Mouse (Mus musculus) CD4-positive, CD25-positive, alpha-beta regulatory T cell, adult 4 months (primary cell): Measurements from ENCODE around the gene Ahdc1. TPM values are rescaled to one million over a fixed set of nuclear protein-coding genes. Genes with fewer than 3 reads are reported as not detected.
"Not testable (repeated sequence)": the region's sequence is repeated elsewhere in the genome, so short reads cannot be mapped to it uniquely, and the experiment has no call there.

Experiments
- ATAC-seq: one replicate; pipeline ENCODE4 v1.8.0; 2017
- polyA plus RNA-seq, 2 experiments: library from polyadenylated mRNA; unstranded; fragments of 100-300 nt; shearing (Covaris generic); gene quantifications; one replicate each; pipeline ENCODE4 v1.2.1; 2017

Ahdc1 gene
- polyA plus RNA-seq, 2 experiments from 2014 or later: 2.6 to 3.7 TPM

GRCm38 (mm10) chr4:132997469-132998237 lies 13.4 kb upstream of the Ahdc1 start:
- ATAC-seq: no peak

- no peak for ATAC-seq
Measured at GRCm38 (mm10) chr4:133002896-133003295, 8.2 kb upstream of the Ahdc1 start.

GRCm38 (mm10) chr4:133003316-133004018 lies 7.6 kb upstream of the Ahdc1 start:
- no peak for ATAC-seq

- ATAC-seq: peak; percentile 72
Measured at GRCm38 (mm10) chr4:133005233-133005632, 5.8 kb upstream of the Ahdc1 start.

GRCm38 (mm10) chr4:133005885-133006451 lies 5.1 kb upstream of the Ahdc1 start:
- not testable (repeated sequence) for ATAC-seq

GRCm38 (mm10) chr4:133007513-133008380 lies 3.3 kb upstream of the Ahdc1 start:
- no peak for ATAC-seq

- no peak for ATAC-seq
Measured at GRCm38 (mm10) chr4:133009131-133009530, 1.9 kb upstream of the Ahdc1 start.

- ATAC-seq: no peak
Measured at GRCm38 (mm10) chr4:133009676-133010075, 1.4 kb upstream of the Ahdc1 start.

- ATAC-seq: no peak
Measured at GRCm38 (mm10) chr4:133010611-133011010, 449 bp upstream of the Ahdc1 start.

- peak; percentile 20 for ATAC-seq
Measured at GRCm38 (mm10) chr4:133011821-133012775, 1.0 kb downstream of the Ahdc1 start.

GRCm38 (mm10) chr4:133012776-133013265 lies 1.8 kb downstream of the Ahdc1 start:
- no peak for ATAC-seq

- ATAC-seq: no peak
Measured at GRCm38 (mm10) chr4:133013266-133013891, 2.3 kb downstream of the Ahdc1 start.

GRCm38 (mm10) chr4:133014088-133014487 lies 3.0 kb downstream of the Ahdc1 start:
- ATAC-seq: no peak

- no peak for ATAC-seq
Measured at GRCm38 (mm10) chr4:133014896-133015709, 4.0 kb downstream of the Ahdc1 start.

- ATAC-seq: no peak
Measured at GRCm38 (mm10) chr4:133015710-133016651, 4.9 kb downstream of the Ahdc1 start.

GRCm38 (mm10) chr4:133016677-133017415 lies 5.8 kb downstream of the Ahdc1 start:
- no peak for ATAC-seq

GRCm38 (mm10) chr4:133017597-133018262 lies 6.7 kb downstream of the Ahdc1 start:
- no peak for ATAC-seq
